Mouse (Mus musculus) liver, embryonic 12.5 days (tissue): ENCODE measurements at regions not wholly inside any gene's neighbourhood (a gene's known extent, or its start where the extent isn't known, plus 50 kb on each side); places are given as distances from the start of the nearest gene placed in this dataset.

Source experiments
- ATAC-seq: fragments of 200-750 bp; cut with Nextera tagmentation; 2 replicates; pipeline ENCODE4 v1.8.0; 2017; ENCODE audit warnings: moderate number of reproducible peaks, mild to moderate bottlenecking, moderate library complexity
- H3K27ac ChIP-seq: fragments of 300-500 bp; sonication (generic); 2 replicates; pipeline ENCODE4 v1.5.1; 2016; ENCODE audit warnings: mild to moderate bottlenecking
- H3K27me3 ChIP-seq: fragments of 300-500 bp; sonication (generic); replicated peaks from 2 replicates; pipeline ENCODE4 v1.6.1; 2016; ENCODE audit warnings: mild to moderate bottlenecking, moderate library complexity
- H3K36me3 ChIP-seq: fragments of 300-500 bp; sonication (generic); 2 replicates; pipeline ENCODE4 v1.6.1; 2016; ENCODE audit warnings: mild to moderate bottlenecking, moderate library complexity
- H3K4me1 ChIP-seq: fragments of 300-500 bp; sonication (generic); 2 replicates; pipeline ENCODE4 v1.6.1; 2016
- H3K4me2 ChIP-seq: fragments of 300-500 bp; sonication (generic); 2 replicates; pipeline ENCODE4 v1.6.1; 2016; ENCODE audit warnings: mild to moderate bottlenecking, moderate library complexity
- H3K4me3 ChIP-seq: fragments of 300-500 bp; sonication (generic); 2 replicates; pipeline ENCODE4 v1.5.1; 2016; ENCODE audit warnings: mild to moderate bottlenecking, moderate library complexity
- H3K9ac ChIP-seq: fragments of 300-500 bp; sonication (generic); 2 replicates; pipeline ENCODE4 v1.6.1; 2016; ENCODE audit warnings: mild to moderate bottlenecking, moderate library complexity
- H3K9me3 ChIP-seq: fragments of 300-500 bp; sonication (generic); replicated peaks from 2 replicates; pipeline ENCODE4 v1.6.1; 2016; ENCODE audit warnings: mild to moderate bottlenecking, moderate library complexity
- WGBS: fragments of 180-500 bp; shearing (Covaris S2); methylation state at CpG from one replicate; pipeline ENCODE4 v1.1.7; 2016; ENCODE audit not compliant: insufficient replicate concordance; 5-methylcytosine and 5-hydroxymethylcytosine counted together

DNA sequence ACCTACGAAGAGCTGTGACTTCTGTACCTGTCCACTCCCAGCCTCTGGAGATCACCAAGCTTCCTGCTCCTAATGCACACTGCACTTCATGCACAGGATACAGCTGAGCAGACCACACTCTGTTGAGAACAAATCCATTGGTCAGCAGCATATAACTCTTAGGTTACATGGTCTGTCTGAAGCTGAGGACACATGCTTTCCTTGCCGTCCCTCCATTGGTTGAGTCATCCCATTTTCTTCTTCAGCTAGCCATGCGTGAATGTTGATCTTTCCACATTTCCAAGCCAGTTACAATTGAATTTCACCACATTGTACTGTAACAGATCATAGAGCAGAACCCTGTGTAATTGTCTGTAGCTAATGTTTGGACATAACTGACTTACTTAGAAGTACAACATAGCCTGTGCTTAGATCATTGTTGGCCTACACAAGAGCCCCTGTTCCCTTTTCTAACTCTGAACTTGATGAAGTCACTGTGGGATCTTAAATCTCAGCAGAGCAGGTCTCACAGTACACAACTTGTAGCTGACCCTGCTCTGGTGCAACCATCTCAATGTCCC, 593.3 kb upstream of the Intu start:
- Histone ChIP-seq H3K9ac (no peak overlapping the region), H3K27me3 (no peaks in the 10 kb centered on the region), H3K36me3 (no peaks in the 10 kb centered on the region), H3K4me2 (no peak overlapping the region), H3K4me3 (no peak overlapping the region), H3K9me3 (no peaks in the 10 kb centered on the region), H3K4me1 (no peaks in the 10 kb centered on the region), H3K27ac (no peak overlapping the region)
- 60% methylated on average over 3 of the region's 3 CpGs for WGBS
- no peak for ATAC-seq

DNA sequence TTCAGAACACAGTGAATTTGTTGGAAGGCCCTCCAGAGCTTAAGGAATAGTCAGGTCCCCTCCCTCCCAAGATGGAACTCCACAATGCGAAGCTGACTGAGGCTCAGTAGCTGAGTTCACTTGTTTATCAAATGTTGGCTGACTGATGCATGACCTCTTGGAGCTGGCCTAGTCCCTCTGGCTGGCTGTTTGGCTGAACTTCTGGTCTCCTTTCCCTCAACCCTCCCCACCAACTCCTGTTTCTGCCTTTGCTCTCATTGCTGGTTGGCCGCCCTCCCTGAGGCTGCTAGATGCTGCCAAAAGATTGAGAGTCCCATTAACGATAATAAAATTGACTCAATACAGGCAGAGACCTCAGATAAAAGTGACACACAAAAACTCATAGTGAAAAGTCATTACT, 586.5 kb upstream of the Intu start:
- Histone ChIP-seq H3K4me3 (no peak overlapping the region), H3K36me3 (no peaks in the 10 kb centered on the region), H3K9me3 (no peaks in the 10 kb centered on the region), H3K9ac (no peak overlapping the region), H3K4me1 (no peaks in the 10 kb centered on the region), H3K27me3 (no peaks in the 10 kb centered on the region), H3K27ac (no peak overlapping the region), H3K4me2 (no peak overlapping the region)
- ATAC-seq, result no peak
- WGBS, result 61% methylated on average over 3 of the region's 3 CpGs

DNA sequence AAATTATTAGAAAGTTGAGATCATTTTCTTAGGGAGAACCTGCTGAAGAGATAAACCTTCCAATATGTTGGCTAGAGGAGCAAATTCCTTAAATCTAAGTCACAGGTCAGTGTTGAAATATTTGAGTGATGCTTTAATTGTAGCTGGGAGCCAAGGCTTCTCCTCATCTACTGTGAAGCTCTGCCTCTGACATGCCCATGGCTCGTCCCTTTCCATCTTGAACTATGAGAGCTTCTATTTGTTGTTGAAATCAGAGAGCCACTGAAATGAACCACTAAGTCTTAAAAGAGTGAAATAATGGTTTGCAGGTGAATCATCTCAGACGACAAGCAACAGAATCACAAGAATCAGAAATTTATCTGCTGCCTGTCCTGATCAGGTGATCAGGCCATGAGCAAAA, 579.0 kb upstream of the Intu start:
- Histone ChIP-seq H3K9me3 (0 out of 2 replicates have a peak, but pooled peaks cover 6% of the 10 kb centered on the region), H3K27me3 (no peaks in the 10 kb centered on the region), H3K27ac (no peak overlapping the region), H3K4me2 (no peak overlapping the region), H3K4me3 (no peak overlapping the region), H3K36me3 (no peaks in the 10 kb centered on the region), H3K4me1 (no peaks in the 10 kb centered on the region), H3K9ac (no peak overlapping the region)
- no peak for ATAC-seq
- WGBS, result 52% methylated on average over 2 of the region's 2 CpGs

DNA sequence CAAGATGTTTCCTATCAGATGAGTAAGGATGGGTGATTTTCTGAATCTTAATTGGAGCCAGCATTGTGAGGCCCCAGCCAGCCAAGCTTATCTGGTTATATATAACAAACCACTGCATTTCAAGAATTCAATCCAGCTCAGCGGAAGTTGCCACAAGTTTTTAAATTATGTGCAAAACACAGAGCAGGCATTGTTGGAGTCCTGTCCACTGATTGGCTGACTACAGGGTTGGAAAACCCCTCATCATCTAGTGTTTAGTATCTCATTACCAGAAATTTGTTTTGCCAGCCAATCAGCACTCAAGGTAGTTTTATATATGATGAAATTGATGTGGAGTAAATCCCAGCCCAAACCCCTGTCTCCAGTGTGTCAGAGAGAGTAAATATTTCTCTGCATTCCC, 578.5 kb upstream of the Intu start:
- no peak overlapping the region for H3K27ac ChIP-seq
- ATAC-seq, result no peak
- H3K4me2 ChIP-seq, result no peak overlapping the region
- no peak overlapping the region for H3K4me3 ChIP-seq
- WGBS, result 74% methylated on average over 1 of the region's 1 CpGs
- H3K4me1 ChIP-seq, result no peaks in the 10 kb centered on the region
- no peaks in the 10 kb centered on the region for H3K27me3 ChIP-seq
- H3K36me3 ChIP-seq, result no peaks in the 10 kb centered on the region
- no peak overlapping the region for H3K9ac ChIP-seq
- 0 out of 2 replicates have a peak, but pooled peaks cover 6% of the 10 kb centered on the region for H3K9me3 ChIP-seq

DNA sequence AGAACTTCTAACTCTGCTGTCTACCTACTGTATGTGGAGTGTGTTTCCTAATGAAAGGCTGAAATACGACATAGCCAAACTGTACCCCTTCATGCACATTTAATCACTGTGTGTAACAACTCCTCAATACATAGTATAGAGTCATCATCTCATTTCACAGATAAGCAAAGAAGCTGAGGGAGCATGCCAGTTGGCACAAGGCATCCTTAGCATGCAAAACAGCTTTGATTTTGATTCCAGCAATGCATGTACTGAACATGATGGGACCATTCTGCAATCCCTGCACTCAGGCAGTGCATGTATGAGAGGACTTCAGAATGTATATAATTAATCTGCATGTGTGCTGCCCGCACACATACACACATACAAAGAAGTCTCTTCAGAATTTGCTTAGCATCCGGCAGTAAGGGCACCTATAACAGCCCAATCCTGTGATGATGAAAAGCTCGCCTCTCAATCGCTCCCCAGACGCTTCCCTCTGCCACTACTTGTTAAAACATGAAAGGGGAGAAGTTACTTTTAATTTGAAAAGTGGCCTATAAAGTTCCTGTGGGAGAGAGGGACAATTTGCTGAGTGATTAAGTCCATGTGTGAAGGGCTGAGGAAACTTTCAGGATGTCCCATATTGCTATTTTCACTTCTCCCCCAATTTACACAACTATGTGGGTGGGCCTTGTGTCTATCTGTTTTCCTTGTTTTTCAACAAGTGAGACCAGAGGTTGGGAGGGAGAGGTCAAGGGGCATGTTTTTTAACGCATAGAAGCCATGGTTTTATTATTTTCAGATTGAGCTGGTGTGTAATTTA, 569.0 kb upstream of the Intu start:
- 62% methylated on average over 7 of the region's 7 CpGs for WGBS
- Histone ChIP-seq H3K4me2 (no peak overlapping the region), H3K9ac (no peak overlapping the region), H3K27ac (no peak overlapping the region), H3K27me3 (no peaks in the 10 kb centered on the region), H3K36me3 (no peaks in the 10 kb centered on the region), H3K9me3 (no peaks in the 10 kb centered on the region), H3K4me1 (no peaks in the 10 kb centered on the region), H3K4me3 (no peak overlapping the region)
- ATAC-seq, result no peak

DNA sequence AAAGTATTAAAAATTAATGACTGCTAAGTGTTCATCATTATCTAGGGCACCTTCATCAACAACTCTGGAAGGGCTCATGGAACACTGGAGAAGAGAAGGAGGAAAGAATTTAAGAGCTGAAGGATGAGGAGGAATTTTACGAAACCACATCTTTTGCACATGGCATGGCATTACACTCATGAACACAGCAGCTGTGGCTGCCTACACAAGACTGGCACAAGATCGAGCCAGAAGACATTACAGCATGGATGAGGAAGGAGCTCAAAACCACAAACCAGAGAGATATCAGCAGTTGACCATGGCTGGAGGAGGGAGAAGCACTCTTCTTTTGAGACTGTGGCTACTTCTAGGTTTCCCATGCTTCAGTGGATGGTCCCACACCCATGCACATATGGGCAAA, 565.7 kb upstream of the Intu start:
- no peak overlapping the region for H3K9ac ChIP-seq
- H3K4me3 ChIP-seq, result no peak overlapping the region
- H3K36me3 ChIP-seq, result no peaks in the 10 kb centered on the region
- no peaks in the 10 kb centered on the region for H3K4me1 ChIP-seq
- H3K4me2 ChIP-seq, result no peak overlapping the region
- ATAC-seq, result no peak
- no peak overlapping the region for H3K27ac ChIP-seq
- no peaks in the 10 kb centered on the region for H3K9me3 ChIP-seq
- WGBS, result 38% methylated on average over 2 of the region's 2 CpGs
- no peaks in the 10 kb centered on the region for H3K27me3 ChIP-seq

DNA sequence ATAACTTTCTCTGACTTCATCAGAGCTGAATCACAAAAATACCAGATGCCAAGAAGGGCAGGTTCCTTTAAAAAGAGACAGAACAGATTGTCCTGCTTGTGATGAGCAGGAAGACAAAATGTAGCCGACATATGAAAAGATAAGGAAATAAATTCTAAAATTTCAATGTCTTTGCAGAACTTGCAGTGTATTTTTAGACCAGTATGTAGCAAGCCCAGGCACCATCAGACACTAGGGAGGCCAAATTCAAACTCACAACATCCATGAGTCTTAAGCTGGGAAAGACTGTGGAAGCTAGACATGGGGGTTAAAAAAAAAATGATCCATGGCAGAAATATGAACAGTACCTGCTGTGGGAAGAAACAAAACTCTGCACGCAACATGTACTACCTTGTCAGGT, 564.7 kb upstream of the Intu start:
- WGBS, result 65% methylated on average over 2 of the region's 2 CpGs
- no peak overlapping the region for H3K4me3 ChIP-seq
- no peaks in the 10 kb centered on the region for H3K27me3 ChIP-seq
- no peaks in the 10 kb centered on the region for H3K4me1 ChIP-seq
- no peak overlapping the region for H3K27ac ChIP-seq
- ATAC-seq, result no peak
- no peaks in the 10 kb centered on the region for H3K9me3 ChIP-seq
- H3K36me3 ChIP-seq, result no peaks in the 10 kb centered on the region
- no peak overlapping the region for H3K9ac ChIP-seq
- no peak overlapping the region for H3K4me2 ChIP-seq

DNA sequence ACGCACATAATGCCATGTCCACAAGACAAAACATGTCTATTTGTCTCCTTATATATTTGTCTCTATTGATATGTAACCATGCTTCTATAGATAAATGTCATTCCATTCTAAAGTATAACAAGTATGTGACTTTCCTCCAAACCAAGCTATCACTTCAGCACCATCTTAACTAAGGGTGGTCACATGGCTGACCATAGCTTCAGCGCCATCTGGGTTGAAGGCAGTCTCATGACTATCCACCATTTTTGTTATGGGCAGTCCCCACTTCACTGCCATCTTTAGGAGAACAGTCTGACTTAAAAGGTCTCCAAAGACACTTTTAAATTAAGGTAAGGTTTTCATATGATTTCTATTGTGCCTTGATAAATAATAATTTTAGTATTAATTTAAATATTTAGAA, 554.1 kb upstream of the Intu start:
- Histone ChIP-seq H3K4me2 (no peak overlapping the region), H3K4me3 (no peak overlapping the region), H3K9ac (no peak overlapping the region), H3K9me3 (no peaks in the 10 kb centered on the region), H3K36me3 (no peaks in the 10 kb centered on the region), H3K27ac (no peak overlapping the region), H3K4me1 (no peaks in the 10 kb centered on the region), H3K27me3 (no peaks in the 10 kb centered on the region)
- WGBS, result 68% methylated on average over 2 of the region's 2 CpGs
- ATAC-seq, result no peak

DNA sequence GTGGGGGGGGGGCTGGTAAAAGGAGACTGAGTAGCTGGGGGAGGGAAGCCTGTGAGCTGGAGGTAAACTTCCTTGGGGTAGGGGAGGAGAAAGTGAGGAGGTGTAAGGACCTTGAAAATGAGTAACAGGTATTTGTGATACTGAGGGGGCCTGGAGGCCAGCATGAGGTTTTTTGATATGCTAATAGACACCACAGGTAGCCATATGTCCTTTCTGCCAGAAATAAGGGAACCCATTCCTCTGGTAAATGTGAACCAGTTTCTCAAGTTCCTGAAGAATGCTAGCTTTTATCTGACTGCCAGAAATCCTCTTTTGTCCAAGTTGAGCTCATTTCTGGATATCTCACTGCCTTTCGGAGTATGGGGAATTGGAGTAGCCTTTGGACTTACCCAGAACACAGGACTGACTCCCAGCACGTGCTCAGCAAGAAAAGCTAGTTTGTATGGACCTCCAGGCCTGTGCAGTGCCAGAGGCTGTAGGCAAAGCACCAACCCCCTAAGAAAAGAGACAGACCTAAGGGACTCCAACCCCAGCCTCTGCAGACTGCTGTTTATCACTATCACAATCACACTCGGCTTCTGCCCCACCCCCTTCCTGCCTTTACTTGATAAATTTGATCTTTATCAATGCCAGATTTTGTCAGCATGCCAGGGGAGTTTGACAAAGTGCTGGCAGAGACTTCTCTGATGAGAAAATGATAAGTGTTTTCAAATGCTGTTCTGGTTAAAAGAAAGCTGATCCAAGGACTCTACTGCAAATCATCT, 552.0 kb upstream of the Intu start:
- H3K9me3 ChIP-seq, result no peaks in the 10 kb centered on the region
- no peaks in the 10 kb centered on the region for H3K4me1 ChIP-seq
- H3K4me2 ChIP-seq, result no peak overlapping the region
- H3K27ac ChIP-seq, result no peak overlapping the region
- 23% methylated on average over 3 of the region's 3 CpGs for WGBS
- no peak for ATAC-seq
- H3K36me3 ChIP-seq, result no peaks in the 10 kb centered on the region
- no peak overlapping the region for H3K4me3 ChIP-seq
- no peak overlapping the region for H3K9ac ChIP-seq
- H3K27me3 ChIP-seq, result no peaks in the 10 kb centered on the region

DNA sequence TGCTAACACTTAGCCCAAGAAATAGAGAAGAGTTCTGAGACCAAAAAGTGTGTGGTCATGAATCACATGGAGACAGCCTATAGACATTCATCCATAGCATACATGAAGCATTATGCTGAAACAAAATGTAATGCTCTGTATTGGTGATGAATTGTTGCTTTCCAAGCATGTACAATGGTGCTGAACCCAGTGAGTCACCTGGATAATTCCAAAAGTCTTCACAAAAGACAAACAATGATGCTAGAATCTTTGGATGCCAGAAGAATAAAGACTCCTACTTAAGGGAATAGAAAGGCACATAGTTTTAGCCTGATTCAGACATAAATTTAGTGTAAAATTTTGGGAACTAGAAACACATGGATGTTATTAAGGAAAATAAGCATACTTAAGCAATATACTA, 548.4 kb upstream of the Intu start:
- Histone ChIP-seq H3K36me3 (no peaks in the 10 kb centered on the region), H3K9ac (no peak overlapping the region), H3K4me1 (no peaks in the 10 kb centered on the region), H3K27ac (no peak overlapping the region), H3K4me2 (no peak overlapping the region), H3K4me3 (no peak overlapping the region), H3K9me3 (no peaks in the 10 kb centered on the region), H3K27me3 (no peaks in the 10 kb centered on the region)
- no peak for ATAC-seq

DNA sequence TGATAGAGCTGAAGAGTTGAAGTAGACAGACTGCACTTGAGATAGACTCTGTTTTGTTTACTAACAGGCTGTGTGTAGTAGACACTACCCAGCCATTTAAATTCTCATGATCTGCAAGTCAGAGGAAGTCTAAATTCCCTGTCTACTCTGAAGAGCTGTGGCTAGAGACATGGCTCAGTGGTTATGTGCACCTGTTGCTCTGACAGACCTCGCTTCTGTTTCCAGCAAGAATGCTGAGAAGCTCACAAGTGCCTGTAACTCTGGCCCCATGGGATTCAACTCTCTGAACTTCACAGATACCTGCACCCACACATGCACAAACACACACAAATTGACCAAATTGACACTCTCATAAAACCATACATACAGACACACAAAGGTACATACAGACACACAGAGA, 543.4 kb upstream of the Intu start:
- no peaks in the 10 kb centered on the region for H3K27me3 ChIP-seq
- WGBS, result 50% methylated on average over 1 of the region's 1 CpGs
- no peak overlapping the region for H3K4me3 ChIP-seq
- ATAC-seq, result no peak
- H3K4me1 ChIP-seq, result no peaks in the 10 kb centered on the region
- no peak overlapping the region for H3K4me2 ChIP-seq
- H3K9me3 ChIP-seq, result no peaks in the 10 kb centered on the region
- H3K9ac ChIP-seq, result no peak overlapping the region
- H3K27ac ChIP-seq, result no peak overlapping the region
- no peaks in the 10 kb centered on the region for H3K36me3 ChIP-seq

DNA sequence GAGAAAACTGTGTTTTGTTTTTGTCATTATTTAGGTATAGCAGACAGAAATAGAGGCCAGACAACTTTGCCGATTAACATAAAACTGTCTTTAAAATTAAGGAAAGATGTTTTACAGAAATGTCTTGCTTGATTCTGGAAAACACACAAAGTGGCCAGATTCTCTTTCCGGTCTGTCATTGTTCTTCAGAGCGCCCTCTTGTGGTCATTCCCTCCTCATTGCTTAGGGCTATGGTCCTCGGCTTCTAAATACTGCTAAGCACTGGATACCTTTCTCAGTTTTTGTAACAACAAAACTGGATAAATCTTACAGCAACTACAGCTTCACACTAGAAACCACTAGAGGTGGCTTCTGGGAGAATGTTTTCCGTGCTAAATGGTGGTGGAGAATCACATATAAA, 532.5 kb upstream of the Intu start:
- H3K9me3 ChIP-seq, result no peaks in the 10 kb centered on the region
- ATAC-seq, result no peak
- H3K27ac ChIP-seq, result no peak overlapping the region
- WGBS, result 35% methylated on average over 5 of the region's 5 CpGs
- no peak overlapping the region for H3K4me3 ChIP-seq
- no peak overlapping the region for H3K9ac ChIP-seq
- no peaks in the 10 kb centered on the region for H3K36me3 ChIP-seq
- no peaks in the 10 kb centered on the region for H3K27me3 ChIP-seq
- H3K4me2 ChIP-seq, result no peak overlapping the region
- H3K4me1 ChIP-seq, result no peaks in the 10 kb centered on the region
